Mouse (Mus musculus) neural tube, embryonic 13.5 days (tissue): ENCODE results near the gene Gm20498. TPM values are rescaled to one million over a fixed set of nuclear protein-coding genes. Genes with fewer than 3 reads are reported as not detected.

Experiments used
- ATAC-seq: fragments of 200-750 bp; cut with Nextera tagmentation; 2 replicates; pipeline ENCODE4 v1.8.0; 2017; ENCODE audit warnings: low read depth, mild to moderate bottlenecking, moderate TSS enrichment, moderate library complexity
- H3K27ac ChIP-seq: fragments of 300-500 bp; sonication (generic); replicated peaks from 2 replicates; pipeline ENCODE4 v1.5.1; 2015; ENCODE audit warnings: moderate library complexity, mild to moderate bottlenecking, inconsistent platforms
- H3K27me3 ChIP-seq: fragments of 300-500 bp; sonication (generic); 2 replicates; pipeline ENCODE4 v1.6.1; 2015; ENCODE audit warnings: mild to moderate bottlenecking, inconsistent platforms
- H3K36me3 ChIP-seq: fragments of 300-500 bp; sonication (generic); 2 replicates; pipeline ENCODE4 v1.6.1; 2015; ENCODE audit warnings: mild to moderate bottlenecking, inconsistent platforms
- H3K4me1 ChIP-seq: fragments of 300-500 bp; sonication (generic); replicated peaks from 2 replicates; pipeline ENCODE4 v1.6.1; 2015; ENCODE audit warnings: inconsistent platforms
- H3K4me2 ChIP-seq: fragments of 300-500 bp; sonication (generic); 2 replicates; pipeline ENCODE4 v1.6.1; 2015; ENCODE audit warnings: inconsistent platforms, mild to moderate bottlenecking, moderate library complexity
- H3K4me3 ChIP-seq: fragments of 300-500 bp; sonication (generic); 2 replicates; pipeline ENCODE4 v1.5.1; 2015; ENCODE audit warnings: mild to moderate bottlenecking, inconsistent platforms
- H3K9ac ChIP-seq: fragments of 300-500 bp; sonication (generic); 2 replicates; pipeline ENCODE4 v1.6.1; 2015; ENCODE audit warnings: moderate library complexity, mild to moderate bottlenecking, inconsistent platforms
- H3K9me3 ChIP-seq: fragments of 300-500 bp; sonication (generic); 2 replicates; pipeline ENCODE4 v1.6.1; 2016; ENCODE audit warnings: inconsistent platforms
- WGBS: fragments of 180-500 bp; shearing (Covaris S2); methylation state at CpG from one replicate; pipeline ENCODE4 v1.1.7; 2015; 5-methylcytosine and 5-hydroxymethylcytosine counted together
- polyA plus RNA-seq: library from polyadenylated mRNA; unstranded; fragments of >200 nt; fragmentation: Nextera tagmentation; extraction: Ambion mirVana; gene quantifications from 2 replicates; pipeline ENCODE4 v1.2.1, GENCODE M21; 2015

The Gm20498 gene
- polyA plus RNA-seq, 1 experiment from 2014 or later: 42.2 TPM

GRCm38 (mm10) chr12:81331937-81332874 lies 200.5 kb downstream of the Gm20498 start:
- peak overlapping the region; percentile 90 for H3K27ac ChIP-seq
- WGBS: 1% methylated on average over 46 of the region's 54 CpGs
- H3K9ac ChIP-seq: peak overlapping the region; percentile 89
- H3K4me3 ChIP-seq: peak overlapping the region; percentile 62
- peak; percentile 76 for ATAC-seq
- peak overlapping the region; percentile 86 for H3K4me2 ChIP-seq
- no peaks in the 10 kb centered on the region for H3K36me3 ChIP-seq
- no peaks in the 10 kb centered on the region for H3K9me3 ChIP-seq
- H3K27me3 ChIP-seq: peaks cover 22% of the 10 kb centered on the region
- peaks cover 21% of the 10 kb centered on the region for H3K4me1 ChIP-seq

- H3K9ac ChIP-seq: peak overlapping the region; percentile 89
- H3K36me3 ChIP-seq: no peaks in the 10 kb centered on the region
- H3K4me3 ChIP-seq: peak overlapping the region; percentile 62
- no peaks in the 10 kb centered on the region for H3K9me3 ChIP-seq
- ATAC-seq: peak; percentile 5; the same call in 1 of the 2 replicates
- peak overlapping the region; percentile 86 for H3K4me2 ChIP-seq
- WGBS: 33% methylated on average over 5 of the region's 5 CpGs
- H3K27ac ChIP-seq: peak overlapping the region; percentile 90
- H3K27me3 ChIP-seq: peaks cover 22% of the 10 kb centered on the region
- H3K4me1 ChIP-seq: peaks cover 21% of the 10 kb centered on the region
Measured at GRCm38 (mm10) chr12:81331046-81331638, 201.6 kb downstream of the Gm20498 start.

GRCm38 (mm10) chr12:81324991-81325390 lies 207.7 kb downstream of the Gm20498 start:
- Histone ChIP-seq H3K36me3 (no peaks in the 10 kb centered on the region), H3K4me1 (peaks cover 8% of the 10 kb centered on the region), H3K27me3 (no peaks in the 10 kb centered on the region), H3K9ac (no peak overlapping the region), H3K9me3 (no peaks in the 10 kb centered on the region), H3K4me2 (no peak overlapping the region), H3K4me3 (no peak overlapping the region), H3K27ac (no peak overlapping the region)
- 86% methylated on average over 3 of the region's 3 CpGs for WGBS
- no peak for ATAC-seq

- Histone ChIP-seq H3K4me1 (peaks cover 8% of the 10 kb centered on the region), H3K27ac (no peak overlapping the region), H3K9me3 (no peaks in the 10 kb centered on the region), H3K4me3 (no peak overlapping the region), H3K27me3 (no peaks in the 10 kb centered on the region), H3K4me2 (no peak overlapping the region), H3K9ac (no peak overlapping the region), H3K36me3 (no peaks in the 10 kb centered on the region)
- no peak for ATAC-seq
- WGBS: 94% methylated on average over 3 of the region's 3 CpGs
Measured at GRCm38 (mm10) chr12:81324116-81324515, 208.6 kb downstream of the Gm20498 start.

GRCm38 (mm10) chr12:81321021-81321420 lies 211.7 kb downstream of the Gm20498 start:
- Histone ChIP-seq H3K9me3 (no peaks in the 10 kb centered on the region), H3K27me3 (no peaks in the 10 kb centered on the region), H3K27ac (no peak overlapping the region), H3K4me1 (peaks cover 8% of the 10 kb centered on the region), H3K36me3 (no peaks in the 10 kb centered on the region), H3K9ac (no peak overlapping the region), H3K4me3 (no peak overlapping the region), H3K4me2 (no peak overlapping the region)
- ATAC-seq: no peak
- 77% methylated on average over 1 of the region's 1 CpGs for WGBS

GRCm38 (mm10) chr12:81317811-81318210 lies 214.9 kb downstream of the Gm20498 start:
- no peaks in the 10 kb centered on the region for H3K27me3 ChIP-seq
- 7% methylated on average over 2 of the region's 2 CpGs for WGBS

GRCm38 (mm10) chr12:81315953-81316352 lies 216.8 kb downstream of the Gm20498 start:
- H3K9me3 ChIP-seq: no peaks in the 10 kb centered on the region
- peaks cover 21% of the 10 kb centered on the region for H3K36me3 ChIP-seq
- H3K4me2 ChIP-seq: no peak overlapping the region
- WGBS: 93% methylated on average over 5 of the region's 5 CpGs
- no peak overlapping the region for H3K9ac ChIP-seq
- no peak overlapping the region for H3K4me3 ChIP-seq
- ATAC-seq: no peak
- no peaks in the 10 kb centered on the region for H3K27me3 ChIP-seq
- peaks cover 4% of the 10 kb centered on the region for H3K4me1 ChIP-seq
- no peak overlapping the region for H3K27ac ChIP-seq

More at GRCm38 (mm10) chr12:81317811-81318210, 214.9 kb downstream of the Gm20498 start:
- no peak overlapping the region for H3K4me2 ChIP-seq
- no peak overlapping the region for H3K9ac ChIP-seq
- ATAC-seq: no peak
- H3K36me3 ChIP-seq: peaks cover 21% of the 10 kb centered on the region
- H3K27ac ChIP-seq: no peak overlapping the region
- no peaks in the 10 kb centered on the region for H3K9me3 ChIP-seq
- H3K4me1 ChIP-seq: peaks cover 8% of the 10 kb centered on the region
- no peak overlapping the region for H3K4me3 ChIP-seq

Other genes starting within 250 kb of the Gm20498 start
- 5.2 and 6.7 TPM in 2 replicates for gene Slc8a3, start 199.7 kb downstream of the Gm20498 start, polyA plus RNA-seq
- 0.23 and 0.31 TPM in 2 replicates for gene Gm4787, start 153.4 kb downstream of the Gm20498 start, polyA plus RNA-seq
- gene Adam4, start 111.0 kb downstream of the Gm20498 start, polyA plus RNA-seq: 0.50 and 0.63 TPM in 2 replicates
- 152 and 167 TPM in 2 replicates for gene Cox16, start 47.8 kb downstream of the Gm20498 start, polyA plus RNA-seq
- gene Synj2bp, start within 50 bp of the Gm20498 start, polyA plus RNA-seq: 30.8 and 39.0 TPM in 2 replicates
- 0.88 and 1.1 TPM in 2 replicates for gene Adam21, start 35.6 kb upstream of the Gm20498 start, polyA plus RNA-seq
- 56.1 and 59.3 TPM in 2 replicates for gene Med6, start 62.1 kb upstream of the Gm20498 start, polyA plus RNA-seq
- 12.6 and 14.2 TPM in 2 replicates for gene Ttc9, start 98.3 kb upstream of the Gm20498 start, polyA plus RNA-seq
- gene Map3k9, start 248.3 kb upstream of the Gm20498 start, polyA plus RNA-seq: 8.1 and 9.4 TPM in 2 replicates